Mouse (Mus musculus): ENCODE measurements around the gene Olfr643. TPM values are rescaled to one million over a fixed set of nuclear protein-coding genes. Genes with fewer than 3 reads are reported as not detected.
"Not testable (repeated sequence)": the region's sequence is repeated elsewhere in the genome, so short reads cannot be mapped to it uniquely, and the experiment has no call there.

Olfr643 gene
- polyA plus RNA-seq, 1 experiment from 2014 or later = not detected

DNA sequence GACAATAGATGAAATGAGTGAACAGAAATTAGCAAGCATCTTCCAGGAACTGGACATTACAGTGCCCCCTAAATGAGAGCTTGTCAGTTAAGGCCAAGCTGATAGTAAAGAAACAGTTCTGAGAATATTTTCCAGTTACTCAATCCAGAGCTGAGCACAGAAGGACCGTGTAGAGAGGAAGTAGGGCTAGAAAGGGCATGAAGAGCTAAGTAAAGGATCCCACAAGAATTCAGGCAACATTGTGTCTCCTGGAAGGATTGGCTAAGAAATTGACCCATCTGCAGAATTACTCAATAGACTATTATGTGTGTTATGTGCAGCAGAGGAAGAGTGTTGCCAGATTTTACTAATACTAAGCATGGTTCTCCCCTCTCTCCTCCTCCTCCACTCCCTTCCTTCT, 165.4 kb downstream of the Olfr643 start:
- Histone ChIP-seq H3K4me2 (ENCODE audit: low read length) (no peak overlapping the region), H3K27me3 (ENCODE audit: insufficient read depth, low read length) (no peaks in the 10 kb centered on the region), H3K4me1 (replicated peaks; ENCODE audit: insufficient read depth, low read length) (no peaks in the 10 kb centered on the region), H3K4me3 (replicated peaks; ENCODE audit: low read depth, low read length) (no peak overlapping the region), H3K9ac (ENCODE audit: low read depth, low read length) (no peak overlapping the region), H3K9me3 (replicated peaks; ENCODE audit: low read length) (no peaks in the 10 kb centered on the region), H3K27ac (no peak overlapping the region), H3K36me3 (ENCODE audit: insufficient read depth, low read length) (no peaks in the 10 kb centered on the region)
- WGBS = 61% methylated on average over 1 of the region's 1 CpGs
- DNase-seq (ENCODE audit: low spot score) (no peak), ATAC-seq (replicated peaks; ENCODE audit: low FRiP score, low read depth) (no peak)
- no peak for TF ChIP-seq CTCF (IDR thresholded peaks at IDR 0.05; ENCODE audit: low read depth)

DNA sequence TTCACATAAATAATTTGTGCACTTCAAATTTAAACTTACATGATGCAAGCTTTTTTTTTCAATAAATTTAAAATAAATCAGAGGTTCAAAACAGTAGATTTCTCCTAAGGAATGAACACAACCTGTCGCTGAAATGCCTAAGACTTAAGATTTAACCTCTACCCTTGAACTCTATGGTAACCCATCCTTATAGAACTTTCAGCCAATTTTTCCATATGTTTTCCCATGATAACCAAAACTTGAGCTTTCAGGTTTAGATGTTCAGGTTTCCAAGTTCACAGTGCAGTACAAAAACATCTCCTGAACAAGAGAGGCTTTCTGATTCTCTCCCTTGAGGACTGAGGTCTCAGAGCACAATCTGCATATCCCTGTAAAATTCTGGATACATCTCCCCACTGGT, 166.4 kb downstream of the Olfr643 start, which contains the start of gene Olfr635:
Olfr635 (plus strand) TSS at position 301 of the 400 bp plus-strand sequence.
- Histone ChIP-seq H3K4me2 (ENCODE audit: low read length) (no peak within 1 kb of the TSS), H3K4me1 (replicated peaks; ENCODE audit: insufficient read depth, low read length) (no peaks in the 10 kb centered on the region), H3K27ac (no peak within 1 kb of the TSS), H3K36me3 (ENCODE audit: insufficient read depth, low read length) (no peaks in the 10 kb centered on the region), H3K9me3 (replicated peaks; ENCODE audit: low read length) (no peaks in the 10 kb centered on the region), H3K4me3 (replicated peaks; ENCODE audit: low read depth, low read length) (no peak within 1 kb of the TSS), H3K9ac (ENCODE audit: low read depth, low read length) (no peak within 1 kb of the TSS), H3K27me3 (ENCODE audit: insufficient read depth, low read length) (no peaks in the 10 kb centered on the region)
- WGBS = 80% methylated on average over 1 of the region's 1 CpGs
- TF ChIP-seq CTCF (IDR thresholded peaks at IDR 0.05; ENCODE audit: low read depth) = no peak
- ATAC-seq (replicated peaks; ENCODE audit: low FRiP score, low read depth) (no peak), DNase-seq (ENCODE audit: low spot score) (no peak)

DNA sequence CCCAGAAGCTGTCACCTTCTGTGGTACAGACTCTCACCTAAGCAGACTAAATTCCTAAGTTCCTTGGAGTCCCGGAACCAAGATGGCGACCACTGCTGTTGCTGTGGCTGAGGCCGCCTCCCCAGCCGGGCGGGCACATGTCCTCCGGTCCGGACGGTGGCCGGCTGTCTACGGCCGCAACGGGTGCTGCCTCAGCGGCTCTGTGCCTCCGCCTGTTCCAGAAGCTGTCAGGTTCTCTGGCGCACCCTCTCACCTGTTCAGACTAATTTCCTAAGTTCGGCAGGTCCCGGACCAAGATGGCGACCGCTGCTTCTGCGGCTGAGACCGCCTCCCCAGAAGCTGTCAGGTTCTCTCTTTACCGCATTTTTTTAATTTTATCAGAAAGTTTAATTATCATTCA, 170.3 kb downstream of the Olfr643 start:
- H3K4me2 ChIP-seq (ENCODE audit: low read length); H3K36me3 ChIP-seq (ENCODE audit: insufficient read depth, low read length); H3K9ac ChIP-seq (ENCODE audit: low read depth, low read length); DNase-seq (ENCODE audit: low spot score); ATAC-seq (replicated peaks; ENCODE audit: low FRiP score, low read depth); H3K27ac ChIP-seq; H3K4me1 ChIP-seq (replicated peaks; ENCODE audit: insufficient read depth, low read length); H3K9me3 ChIP-seq (replicated peaks; ENCODE audit: low read length); H3K27me3 ChIP-seq (ENCODE audit: insufficient read depth, low read length); H3K4me3 ChIP-seq (replicated peaks; ENCODE audit: low read depth, low read length): not testable (repeated sequence)
- 96% methylated on average over 22 of the region's 22 CpGs for WGBS

Other genes starting within 250 kb of the Olfr643 start
- not detected in 2 replicates for gene Olfr64, start 242.9 kb downstream of the Olfr643 start, polyA plus RNA-seq (2015; fragmentation: Nextera tagmentation; extraction: Ambion mirVana)
- gene Olfr65, start 233.9 kb downstream of the Olfr643 start, polyA plus RNA-seq (2015; fragmentation: Nextera tagmentation; extraction: Ambion mirVana) = not detected in 2 replicates
- gene Olfr631, start 208.6 kb downstream of the Olfr643 start, polyA plus RNA-seq (2015; fragmentation: Nextera tagmentation; extraction: Ambion mirVana) = not detected in 2 replicates
- gene Olfr632, start 203.1 kb downstream of the Olfr643 start, polyA plus RNA-seq (2015; fragmentation: Nextera tagmentation; extraction: Ambion mirVana) = not detected in 2 replicates
- not detected in 2 replicates for gene Olfr633, start 193.0 kb downstream of the Olfr643 start, polyA plus RNA-seq (2015; fragmentation: Nextera tagmentation; extraction: Ambion mirVana)
- gene Olfr635, start 166.3 kb downstream of the Olfr643 start, polyA plus RNA-seq (2015; fragmentation: Nextera tagmentation; extraction: Ambion mirVana) = not detected in 2 replicates
- gene Olfr638, start 138.7 kb downstream of the Olfr643 start, polyA plus RNA-seq (2015; fragmentation: Nextera tagmentation; extraction: Ambion mirVana) = not detected in 2 replicates
- gene Olfr639, start 120.1 kb downstream of the Olfr643 start, polyA plus RNA-seq (2015; fragmentation: Nextera tagmentation; extraction: Ambion mirVana) = 0.01 TPM in 1 of 2 replicates, not detected in the other
- gene Olfr640, start 111.8 kb downstream of the Olfr643 start, polyA plus RNA-seq (2015; fragmentation: Nextera tagmentation; extraction: Ambion mirVana) = not detected in 2 replicates
- not detected in 2 replicates for gene Olfr641, start 102.0 kb downstream of the Olfr643 start, polyA plus RNA-seq (2015; fragmentation: Nextera tagmentation; extraction: Ambion mirVana)
- gene Olfr642, start 84.7 kb downstream of the Olfr643 start, polyA plus RNA-seq (2015; fragmentation: Nextera tagmentation; extraction: Ambion mirVana) = not detected in 2 replicates
- not detected in 2 replicates for gene 4930516K23Rik, start 76.0 kb downstream of the Olfr643 start, polyA plus RNA-seq (2015; fragmentation: Nextera tagmentation; extraction: Ambion mirVana)
- not detected in 2 replicates for gene Olfr644, start 65.5 kb downstream of the Olfr643 start, polyA plus RNA-seq (2015; fragmentation: Nextera tagmentation; extraction: Ambion mirVana)
- not detected in 2 replicates for gene Olfr645, start 51.9 kb downstream of the Olfr643 start, polyA plus RNA-seq (2015; fragmentation: Nextera tagmentation; extraction: Ambion mirVana)
- gene Olfr646, start 32.5 kb downstream of the Olfr643 start, polyA plus RNA-seq (2015; fragmentation: Nextera tagmentation; extraction: Ambion mirVana) = not detected in 2 replicates
- gene Ubqln5, start 7.6 kb downstream of the Olfr643 start, polyA plus RNA-seq (2015; fragmentation: Nextera tagmentation; extraction: Ambion mirVana) = not detected in 2 replicates
- not detected in 2 replicates for gene Ubqln3, start 5.9 kb upstream of the Olfr643 start, polyA plus RNA-seq (2015; fragmentation: Nextera tagmentation; extraction: Ambion mirVana)
- gene Ubqlnl, start 13.2 kb upstream of the Olfr643 start, polyA plus RNA-seq (2015; fragmentation: Nextera tagmentation; extraction: Ambion mirVana) = not detected in 2 replicates
- gene Olfm5, start 27.4 kb upstream of the Olfr643 start, polyA plus RNA-seq (2015; fragmentation: Nextera tagmentation; extraction: Ambion mirVana) = not detected in 2 replicates
- gene Olfr648, start 46.0 kb upstream of the Olfr643 start, polyA plus RNA-seq (2015; fragmentation: Nextera tagmentation; extraction: Ambion mirVana) = 0.05 and 0.06 TPM in 2 replicates
- gene Olfr649, start 58.6 kb upstream of the Olfr643 start, polyA plus RNA-seq (2015; fragmentation: Nextera tagmentation; extraction: Ambion mirVana) = not detected in 2 replicates
- 0.64 and 0.79 TPM in 2 replicates for gene Trim6, start 81.4 kb upstream of the Olfr643 start, polyA plus RNA-seq (2015; fragmentation: Nextera tagmentation; extraction: Ambion mirVana)
- gene Trim34a, start 107.1 kb upstream of the Olfr643 start, polyA plus RNA-seq (2015; fragmentation: Nextera tagmentation; extraction: Ambion mirVana) = 3.1 and 4.1 TPM in 2 replicates
- 0.43 and 0.48 TPM in 2 replicates for gene Trim5, start 150.7 kb upstream of the Olfr643 start, polyA plus RNA-seq (2015; fragmentation: Nextera tagmentation; extraction: Ambion mirVana)
- gene Trim12a, start 178.1 kb upstream of the Olfr643 start, polyA plus RNA-seq (2015; fragmentation: Nextera tagmentation; extraction: Ambion mirVana) = 8.6 and 8.8 TPM in 2 replicates
- 0.12 TPM in 1 of 2 replicates, not detected in the other for gene Trim34b, start 192.1 kb upstream of the Olfr643 start, polyA plus RNA-seq (2015; fragmentation: Nextera tagmentation; extraction: Ambion mirVana)
- 2.2 TPM in 2 replicates for gene Trim12c, start 216.0 kb upstream of the Olfr643 start, polyA plus RNA-seq (2015; fragmentation: Nextera tagmentation; extraction: Ambion mirVana)
- 0.24 and 0.25 TPM in 2 replicates for gene Trim30b, start 232.5 kb upstream of the Olfr643 start, polyA plus RNA-seq (2015; fragmentation: Nextera tagmentation; extraction: Ambion mirVana)